Mouse (Mus musculus) hindbrain, embryonic 15.5 days (tissue): ENCODE results near the gene Gm6268. TPM values are rescaled to one million over a fixed set of nuclear protein-coding genes. Genes with fewer than 3 reads are reported as not detected.

Source experiments
- microRNA-seq: library from miRNA; unstranded; fragments of <30 nt; microRNA quantifications from one replicate; pipeline ENCODE4, GENCODE M21; 2016
- polyA plus RNA-seq: library from polyadenylated mRNA; unstranded; fragments of >200 nt; fragmentation: Nextera tagmentation; extraction: Ambion mirVana; gene quantifications from 2 replicates; pipeline ENCODE4 v1.2.1, GENCODE M21; 2015

Gm6268 gene
- polyA plus RNA-seq, 1 experiment from 2014 or later, result not detected

Small RNAs within 50 kb of the gene (microRNA-seq; reads per million reads assigned to microRNA genes)
- gene Gm44485, result not detected

Other genes starting within 250 kb of the Gm6268 start
- gene Zcchc12, start 205.4 kb upstream of the Gm6268 start, polyA plus RNA-seq, result 326 and 344 TPM in 2 replicates
- 0.34 and 0.41 TPM in 2 replicates for gene Lonrf3, start 72.9 kb upstream of the Gm6268 start, polyA plus RNA-seq
- 0.05 TPM in 1 of 2 replicates, not detected in the other for gene Gm14569, start 90.5 kb downstream of the Gm6268 start, polyA plus RNA-seq
- gene Pgrmc1, start 196.9 kb downstream of the Gm6268 start, polyA plus RNA-seq, result 607 and 612 TPM in 2 replicates
- gene Akap17b, start 244.1 kb downstream of the Gm6268 start, polyA plus RNA-seq, result 6.1 and 6.3 TPM in 2 replicates